Mouse (Mus musculus) spleen, adult 18-20 months (tissue): ENCODE results near the gene Fam234b.

Experiments used
- DNase-seq, 2 experiments: peaks; one replicate each; pipeline ENCODE4 v3.0.0; 2022; ENCODE audit warnings: mixed read lengths in 2 of 2

Gene Fam234b

GRCm38 (mm10) chr6:135273066-135273465 lies 75.3 kb downstream of the Fam234b start:
- no peak for DNase-seq

GRCm38 (mm10) chr6:135275231-135275630 lies 77.5 kb downstream of the Fam234b start:
- DNase-seq: no peak

- no peak for DNase-seq
Measured at GRCm38 (mm10) chr6:135276474-135277295, 78.9 kb downstream of the Fam234b start.

GRCm38 (mm10) chr6:135278302-135278701 lies 80.5 kb downstream of the Fam234b start:
- no peak for DNase-seq

GRCm38 (mm10) chr6:135279286-135279685 lies 81.5 kb downstream of the Fam234b start:
- no peak for DNase-seq

GRCm38 (mm10) chr6:135279856-135280255 lies 82.1 kb downstream of the Fam234b start:
- DNase-seq: no peak

GRCm38 (mm10) chr6:135292391-135292790 lies 94.6 kb downstream of the Fam234b start:
- DNase-seq: no peak

- no peak for DNase-seq
Measured at GRCm38 (mm10) chr6:135294150-135294549, 96.4 kb downstream of the Fam234b start.
